Mouse (Mus musculus) cerebral cortex, adult 2 months (tissue): ENCODE measurements around the gene Prep.

Experiments
- WGBS: fragments of 180-500 bp; shearing (Covaris S2); methylation state at CpG from one replicate; pipeline ENCODE4 v1.1.7; 2018; 5-methylcytosine and 5-hydroxymethylcytosine counted together

The Prep gene

DNA sequence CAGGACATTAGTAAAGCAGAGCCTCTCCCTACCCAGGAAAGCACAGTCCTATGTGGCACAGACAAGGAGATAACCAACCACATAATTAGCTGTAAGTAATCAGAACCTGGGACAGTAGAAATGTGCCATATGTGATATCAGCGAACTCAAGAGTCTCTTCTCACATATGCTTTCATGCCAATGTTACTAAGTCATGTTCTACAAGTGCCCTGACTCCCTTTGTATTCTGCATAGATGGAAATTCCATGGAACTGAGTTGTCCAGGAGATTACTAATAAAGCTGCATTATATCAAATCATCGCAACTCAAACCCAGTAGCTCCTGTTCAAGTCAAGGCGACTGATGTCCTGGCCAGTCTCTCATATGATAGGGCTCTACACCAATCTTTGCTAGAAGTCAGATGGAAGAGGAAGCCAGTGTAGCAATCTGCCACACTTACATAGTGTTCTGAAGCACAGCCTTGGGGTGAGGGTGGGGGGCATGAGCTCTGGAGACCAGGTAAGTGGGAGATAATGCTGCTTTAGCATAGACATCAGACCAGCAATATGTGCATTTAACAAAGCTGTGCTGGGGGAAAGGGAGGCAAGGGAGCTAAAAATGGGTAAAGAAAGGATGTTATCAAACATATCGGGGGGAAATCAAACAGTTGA, 113.8 kb downstream of the Prep start:
- 95% methylated on average over 4 of the region's 4 CpGs for WGBS

DNA sequence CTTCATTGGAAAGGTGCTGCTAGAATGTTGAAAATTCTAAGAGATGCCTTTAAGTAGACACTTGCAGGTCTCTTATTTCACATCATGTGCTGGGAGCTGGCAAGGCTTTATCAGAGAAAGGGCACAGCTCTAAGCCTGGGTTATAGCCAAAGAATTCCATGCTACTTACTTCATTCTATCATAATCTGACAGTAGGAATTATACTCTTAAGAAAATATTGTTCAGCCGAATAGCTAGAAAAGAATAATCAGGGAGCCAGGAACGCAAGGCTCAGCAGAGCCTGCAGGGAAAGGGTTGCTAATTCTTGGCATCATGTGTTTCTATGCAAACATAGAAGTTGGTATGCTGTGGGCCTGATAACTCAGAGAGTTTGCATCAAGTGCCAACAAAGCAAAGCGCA, 114.3 kb downstream of the Prep start:
- WGBS, result 84% methylated on average over 3 of the region's 3 CpGs

DNA sequence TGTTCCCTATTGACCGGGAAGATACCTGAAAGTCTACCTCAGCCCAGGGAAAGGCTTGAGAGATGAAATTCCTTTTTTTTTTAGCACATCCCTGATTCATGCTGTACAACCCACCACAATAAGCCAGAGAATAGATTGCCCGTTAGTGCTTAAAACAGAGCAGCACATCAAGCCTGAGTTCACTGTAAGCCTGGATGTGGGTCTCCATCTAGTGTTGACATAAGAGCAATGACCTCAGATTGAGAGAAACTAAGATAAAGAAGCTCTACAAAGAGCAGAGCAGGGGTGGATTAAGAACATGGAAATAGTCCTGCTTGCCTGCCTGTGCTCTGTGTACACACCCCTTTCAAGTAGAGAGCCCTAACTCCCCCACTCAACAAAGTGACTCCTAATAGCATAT, 118.5 kb downstream of the Prep start:
- 82% methylated on average over 2 of the region's 2 CpGs for WGBS

DNA sequence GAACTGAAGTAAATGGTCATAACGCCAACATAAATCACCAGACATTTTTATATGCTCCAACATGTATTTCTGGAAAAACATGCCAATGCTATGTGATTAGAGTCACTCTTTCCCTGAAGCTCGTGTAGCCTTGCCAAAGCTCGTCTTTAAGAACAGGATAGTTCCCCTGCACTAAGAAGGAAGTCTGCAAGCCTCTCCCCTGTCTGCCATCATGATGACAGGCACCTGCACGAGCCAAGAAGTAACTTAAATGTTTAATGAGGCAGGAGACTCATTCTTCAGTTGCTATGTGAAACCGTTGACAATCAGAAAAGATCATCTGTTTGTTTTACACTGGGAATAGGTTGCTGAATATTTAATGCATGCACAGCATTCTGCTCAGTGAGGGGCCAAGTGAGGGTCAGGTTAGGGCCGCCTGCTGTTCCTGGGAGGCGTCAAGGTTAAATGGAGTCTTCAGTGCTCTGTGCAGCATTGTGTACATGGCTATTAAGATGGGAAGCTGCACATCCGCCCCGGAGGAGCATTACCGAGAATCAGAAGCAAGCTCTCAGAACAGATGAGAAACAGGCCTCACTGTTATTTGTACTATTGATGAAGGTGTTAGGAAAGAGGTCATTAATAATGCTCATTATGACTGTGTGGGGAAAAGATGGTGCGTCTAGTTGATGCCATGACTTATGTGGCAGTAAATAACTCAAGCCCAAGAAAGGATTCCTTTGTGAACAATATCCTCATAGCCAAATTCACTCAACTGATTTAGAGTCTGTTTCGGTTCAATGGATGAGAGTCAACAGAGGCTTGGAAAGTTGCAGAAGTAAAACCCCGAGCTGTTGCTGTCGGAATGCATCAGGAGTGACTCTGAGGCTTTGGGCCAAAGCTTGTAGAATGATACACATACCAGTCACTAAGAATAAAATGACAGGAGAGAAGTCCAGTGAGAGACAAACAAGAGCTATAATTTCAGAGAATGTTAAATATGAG, 126.6 kb downstream of the Prep start:
- 74% methylated on average over 14 of the region's 14 CpGs for WGBS

DNA sequence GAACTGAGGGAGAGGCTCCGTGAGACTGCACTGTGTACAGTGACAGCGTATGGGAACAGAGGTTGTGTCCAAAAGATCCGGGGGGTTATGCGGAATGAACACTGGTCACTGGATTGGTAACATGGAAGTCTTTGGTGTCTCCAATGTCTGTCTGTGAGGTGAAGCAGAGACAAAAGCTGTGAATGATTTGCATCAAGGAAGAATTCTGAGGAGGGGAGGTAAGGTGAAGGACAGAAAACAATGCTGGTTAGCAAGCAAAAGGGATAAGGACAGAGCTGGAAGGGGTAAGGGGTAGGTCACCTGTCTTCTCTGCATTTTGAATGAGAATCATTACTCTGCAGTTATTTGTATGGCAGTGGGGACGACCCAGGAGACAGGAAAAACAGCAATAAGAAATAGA, 127.5 kb downstream of the Prep start:
- WGBS, result 86% methylated on average over 5 of the region's 5 CpGs

DNA sequence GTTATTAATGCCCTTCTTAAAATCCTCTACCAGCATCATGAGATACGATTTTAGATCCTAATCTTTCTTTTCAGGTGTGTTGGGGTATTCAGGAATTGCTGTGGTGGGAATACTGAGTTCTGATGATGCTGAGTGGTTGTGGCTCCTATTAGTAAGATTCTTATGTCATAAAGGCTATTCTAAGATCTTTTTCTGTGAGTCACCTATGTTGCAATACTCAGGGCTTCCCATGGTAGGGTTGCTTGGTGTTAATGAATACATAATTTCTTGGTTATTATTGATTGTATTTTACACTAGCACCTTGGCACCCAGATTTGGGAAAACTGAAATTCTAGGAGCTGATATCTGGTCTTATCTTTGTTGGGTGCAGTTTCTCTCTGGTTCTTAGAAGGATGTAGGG, 137.6 kb downstream of the Prep start:
- WGBS, result 60% methylated on average over 1 of the region's 1 CpGs

DNA sequence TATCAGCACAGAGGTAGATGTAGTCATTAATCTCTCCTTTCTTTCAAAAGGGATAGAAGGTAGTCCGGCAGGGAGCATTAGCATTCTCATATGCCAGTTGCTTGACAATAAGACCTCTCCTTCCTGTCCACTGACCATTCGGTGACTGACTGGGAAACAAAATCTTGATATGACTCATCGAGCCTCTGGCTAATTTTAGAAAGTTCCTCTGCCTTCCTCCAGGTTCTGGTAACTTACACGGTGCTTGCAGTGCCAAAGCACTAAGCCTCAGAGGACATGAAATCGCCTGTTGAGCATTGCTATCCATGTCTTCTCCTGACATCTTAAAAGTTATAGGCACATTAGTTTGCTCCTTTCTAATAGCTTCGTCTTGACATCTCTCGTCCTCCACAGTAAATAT, 149.7 kb downstream of the Prep start:
- WGBS, result 75% methylated on average over 7 of the region's 7 CpGs
